Mouse (Mus musculus): ENCODE measurements around the gene Med14. TPM values are rescaled to one million over a fixed set of nuclear protein-coding genes. Genes with fewer than 3 reads are reported as not detected.

The Med14 gene
- total RNA-seq, 2 experiments from 2014 or later, result 26.5 to 56.7 TPM

- ATAC-seq (replicated peaks; ENCODE audit: poor library complexity, severe bottlenecking), result no peak
Observed at GRCm38 (mm10) chrX:12677396-12677795, 84.5 kb downstream of the Med14 start.

- peak; percentile 100 for ATAC-seq (replicated peaks; ENCODE audit: poor library complexity, severe bottlenecking)
Observed at GRCm38 (mm10) chrX:12673054-12673775, 88.7 kb downstream of the Med14 start, which contains the start of gene 1810030O07Rik. Gene 1810030O07Rik, minus strand, starts transcription at chrX:12673668.

GRCm38 (mm10) chrX:12653879-12654278 lies 108.0 kb downstream of the Med14 start:
- ATAC-seq (replicated peaks; ENCODE audit: poor library complexity, severe bottlenecking), result no peak

GRCm38 (mm10) chrX:12651906-12652305 lies 110.0 kb downstream of the Med14 start:
- no peak for ATAC-seq (replicated peaks; ENCODE audit: poor library complexity, severe bottlenecking)

- no peak for ATAC-seq (replicated peaks; ENCODE audit: poor library complexity, severe bottlenecking)
Observed at GRCm38 (mm10) chrX:12645531-12646304, 116.2 kb downstream of the Med14 start.

- no peak for ATAC-seq (replicated peaks; ENCODE audit: poor library complexity, severe bottlenecking)
Observed at GRCm38 (mm10) chrX:12644976-12645375, 116.9 kb downstream of the Med14 start.

Other genes with a start within 250 kb of the Med14 start
- 103 and 120 TPM in 2 replicates for gene Atp6ap2, start 174.3 kb downstream of the Med14 start, total RNA-seq (2014; fragmentation: Nextera tagmentation)
- gene Atp6ap2, start 174.3 kb downstream of the Med14 start, total RNA-seq (2017), result 192 and 221 TPM in 2 replicates
- gene 1810030O07Rik, start 88.4 kb downstream of the Med14 start, total RNA-seq (2014; fragmentation: Nextera tagmentation), result 38.9 and 44.3 TPM in 2 replicates
- gene 1810030O07Rik, start 88.4 kb downstream of the Med14 start, total RNA-seq (2017), result 35.3 and 38.3 TPM in 2 replicates

Data from granulocyte monocyte progenitor cell, adult 5-6 weeks (primary cell).